Mouse (Mus musculus) kidney, adult 2 months (tissue): ENCODE data around the gene Rapgef5. TPM values are rescaled to one million over a fixed set of nuclear protein-coding genes. Genes with fewer than 3 reads are reported as not detected.

Source experiments
- DNase-seq: peaks from one replicate; pipeline ENCODE4 v3.0.0; 2021
- H3K27ac ChIP-seq: fragments of 200-500 bp; 2 replicates; pipeline ENCODE4 v1.5.1; 2012; ENCODE audit warnings: low read depth, low read length, control low read depth, inconsistent platforms; ENCODE audit not compliant: insufficient read depth
- H3K27me3 ChIP-seq: fragments of 200-500 bp; replicated peaks from 2 replicates; pipeline ENCODE4 v1.6.1; 2012; ENCODE audit warnings: mild to moderate bottlenecking, moderate library complexity, low read length, inconsistent platforms; ENCODE audit not compliant: control insufficient read depth, insufficient read depth
- H3K36me3 ChIP-seq: fragments of 200-500 bp; 2 replicates; pipeline ENCODE4 v1.6.1; 2012; ENCODE audit warnings: mild to moderate bottlenecking, moderate library complexity, low read length, inconsistent platforms; ENCODE audit not compliant: control insufficient read depth, insufficient read depth
- H3K4me1 ChIP-seq: fragments of 200-500 bp; 2 replicates; pipeline ENCODE4 v1.6.1; 2011; ENCODE audit warnings: low read length; ENCODE audit not compliant: control insufficient read depth, insufficient read depth
- H3K4me3 ChIP-seq: fragments of 200-500 bp; 2 replicates; pipeline ENCODE4 v1.5.1; 2011; ENCODE audit warnings: mild to moderate bottlenecking, low read depth, low read length, control low read depth; ENCODE audit not compliant: insufficient read depth
- CTCF ChIP-seq: fragments of 200-500 bp; conservative IDR thresholded peaks from 2 replicates; pipeline ENCODE4 v1.5.1; 2011; ENCODE audit warnings: low read depth, mild to moderate bottlenecking, control low read depth, low read length, moderate library complexity, mixed read lengths; ENCODE audit not compliant: insufficient read depth, insufficient read length
- POLR2A ChIP-seq: fragments of 200-500 bp; IDR thresholded peaks from one replicate; pipeline ENCODE4 v1.6.1; 2011; ENCODE audit warnings: low read depth, low read length, control low read depth
- WGBS: fragments of 180-500 bp; shearing (Covaris S2); methylation state at CpG from one replicate; pipeline ENCODE4 v1.1.7; 2018; 5-methylcytosine and 5-hydroxymethylcytosine counted together
- polyA plus RNA-seq: library from polyadenylated mRNA; depleted of rRNA; stranded (reverse); fragments of >200 nt; gene quantifications from 2 replicates; pipeline ENCODE4 v1.2.3, GENCODE M21; 2012

Rapgef5 gene
- polyA plus RNA-seq, 1 experiment, result 8.4 TPM

GRCm38 (mm10) chr12:117598190-117598589 lies 81.9 kb downstream of the Rapgef5 start:
- H3K27me3 ChIP-seq, result no peaks in the 10 kb centered on the region
- no peak for DNase-seq
- 57% methylated on average over 2 of the region's 2 CpGs for WGBS
- TF ChIP-seq POLR2A, result no peak
- TF ChIP-seq CTCF, result no peak
- no peak overlapping the region for H3K4me3 ChIP-seq
- no peaks in the 10 kb centered on the region for H3K4me1 ChIP-seq
- no peaks in the 10 kb centered on the region for H3K36me3 ChIP-seq
- H3K27ac ChIP-seq, result no peak overlapping the region

GRCm38 (mm10) chr12:117605966-117606365 lies 89.7 kb downstream of the Rapgef5 start:
- TF ChIP-seq CTCF (no peak), POLR2A (no peak)
- no peaks in the 10 kb centered on the region for H3K4me1 ChIP-seq
- no peak overlapping the region for H3K27ac ChIP-seq
- 66% methylated on average over 3 of the region's 3 CpGs for WGBS
- no peaks in the 10 kb centered on the region for H3K36me3 ChIP-seq
- no peak overlapping the region for H3K4me3 ChIP-seq
- peaks cover 2% of the 10 kb centered on the region; the same call in 1 of the 2 replicates for H3K27me3 ChIP-seq
- no peak for DNase-seq

- TF ChIP-seq CTCF (no peak), POLR2A (no peak)
- Histone ChIP-seq H3K4me1 (no peaks in the 10 kb centered on the region), H3K27ac (no peak overlapping the region), H3K27me3 (peaks cover 2% of the 10 kb centered on the region; the same call in 1 of the 2 replicates), H3K36me3 (no peaks in the 10 kb centered on the region), H3K4me3 (no peak overlapping the region)
- 80% methylated on average over 3 of the region's 3 CpGs for WGBS
- no peak for DNase-seq
Measured at GRCm38 (mm10) chr12:117612715-117613114, 96.4 kb downstream of the Rapgef5 start.

- H3K4me1 ChIP-seq, result no peaks in the 10 kb centered on the region
- no peaks in the 10 kb centered on the region for H3K27me3 ChIP-seq
- no peak for DNase-seq
- no peak for TF ChIP-seq POLR2A
- TF ChIP-seq CTCF, result no peak
- no peak overlapping the region for H3K27ac ChIP-seq
- no peak overlapping the region for H3K4me3 ChIP-seq
- no peaks in the 10 kb centered on the region for H3K36me3 ChIP-seq
- WGBS, result 56% methylated on average over 4 of the region's 4 CpGs
Measured at GRCm38 (mm10) chr12:117619523-117620023, 103.3 kb downstream of the Rapgef5 start.

- DNase-seq, result no peak
- H3K27ac ChIP-seq, result no peak overlapping the region
- H3K36me3 ChIP-seq, result no peaks in the 10 kb centered on the region
- no peaks in the 10 kb centered on the region for H3K27me3 ChIP-seq
- H3K4me1 ChIP-seq, result no peaks in the 10 kb centered on the region
- WGBS, result 57% methylated on average over 2 of the region's 2 CpGs
- H3K4me3 ChIP-seq, result no peak overlapping the region
- TF ChIP-seq CTCF (no peak), POLR2A (no peak)
Measured at GRCm38 (mm10) chr12:117622972-117623371, 106.7 kb downstream of the Rapgef5 start.

- 32% methylated on average over 2 of the region's 2 CpGs for WGBS
- H3K4me1 ChIP-seq, result no peaks in the 10 kb centered on the region
- no peak overlapping the region for H3K27ac ChIP-seq
- no peaks in the 10 kb centered on the region for H3K36me3 ChIP-seq
- no peaks in the 10 kb centered on the region for H3K27me3 ChIP-seq
- TF ChIP-seq POLR2A (no peak), CTCF (no peak)
- H3K4me3 ChIP-seq, result no peak overlapping the region
- DNase-seq, result peak; percentile 27
Measured at GRCm38 (mm10) chr12:117627311-117627710, 111.0 kb downstream of the Rapgef5 start.

- no peak for DNase-seq
- H3K4me3 ChIP-seq, result no peak overlapping the region
- WGBS, result 87% methylated on average over 18 of the region's 18 CpGs
- no peak overlapping the region for H3K27ac ChIP-seq
- TF ChIP-seq POLR2A (no peak), CTCF (no peak)
- H3K4me1 ChIP-seq, result no peaks in the 10 kb centered on the region
- no peaks in the 10 kb centered on the region for H3K27me3 ChIP-seq
- H3K36me3 ChIP-seq, result no peaks in the 10 kb centered on the region
Measured at GRCm38 (mm10) chr12:117628321-117629093, 112.2 kb downstream of the Rapgef5 start.
